Mouse (Mus musculus): ENCODE results near the gene Trim47. TPM values are rescaled to one million over a fixed set of nuclear protein-coding genes. Genes with fewer than 3 reads are reported as not detected.

The Trim47 gene
- polyA plus RNA-seq, 1 experiment from 2014 or later: 4.4 TPM

- Histone ChIP-seq H3K9me3 (replicated peaks) (no peaks in the 10 kb centered on the region), H3K36me3 (peaks cover 100% of the 10 kb centered on the region), H3K4me1 (no peaks in the 10 kb centered on the region; the same call in 1 of the 2 replicates), H3K4me3 (no peak overlapping the region), H3K27ac (no peak overlapping the region), H3K9ac (no peak overlapping the region), H3K27me3 (no peaks in the 10 kb centered on the region), H3K4me2 (replicated peaks) (no peak overlapping the region)
- ATAC-seq (ENCODE audit: low FRiP score): no peak
- 75% methylated on average over 6 of the region's 6 CpGs for WGBS
Observed at GRCm38 (mm10) chr11:116149341-116149740, 22.3 kb upstream of the Trim47 start.

- WGBS: 59% methylated on average over 20 of the region's 20 CpGs
- ATAC-seq (ENCODE audit: low FRiP score): no peak
Observed at GRCm38 (mm10) chr11:116148761-116149221, 21.8 kb upstream of the Trim47 start.

GRCm38 (mm10) chr11:116146294-116146985 is 19.4 kb upstream of the Trim47 start:
- no peaks in the 10 kb centered on the region for H3K27me3 ChIP-seq
- WGBS: 73% methylated on average over 25 of the region's 25 CpGs
- peaks cover 98% of the 10 kb centered on the region for H3K36me3 ChIP-seq
- no peak for ATAC-seq (ENCODE audit: low FRiP score)
- H3K9me3 ChIP-seq (replicated peaks): no peaks in the 10 kb centered on the region
- no peaks in the 10 kb centered on the region; the same call in 1 of the 2 replicates for H3K4me1 ChIP-seq
- H3K9ac ChIP-seq: no peak overlapping the region
- no peak overlapping the region for H3K27ac ChIP-seq
- H3K4me2 ChIP-seq (replicated peaks): no peak overlapping the region
- H3K4me3 ChIP-seq: no peak overlapping the region

More at GRCm38 (mm10) chr11:116148761-116149221, 21.8 kb upstream of the Trim47 start:
- Histone ChIP-seq H3K27ac (0 out of 2 replicates have a peak overlapping the region, but pooled peaks have one; percentile 5), H3K9me3 (replicated peaks) (no peaks in the 10 kb centered on the region), H3K36me3 (peaks cover 100% of the 10 kb centered on the region), H3K27me3 (no peaks in the 10 kb centered on the region), H3K4me1 (no peaks in the 10 kb centered on the region; the same call in 1 of the 2 replicates), H3K4me2 (replicated peaks) (no peak overlapping the region), H3K4me3 (no peak overlapping the region), H3K9ac (0 out of 2 replicates have a peak overlapping the region, but pooled peaks have one; percentile 35)

GRCm38 (mm10) chr11:116145481-116146293 is 18.7 kb upstream of the Trim47 start:
- no peak for ATAC-seq (ENCODE audit: low FRiP score)
- H3K27ac ChIP-seq: no peak overlapping the region
- H3K36me3 ChIP-seq: peaks cover 90% of the 10 kb centered on the region
- H3K27me3 ChIP-seq: no peaks in the 10 kb centered on the region
- H3K9me3 ChIP-seq (replicated peaks): no peaks in the 10 kb centered on the region
- H3K4me1 ChIP-seq: no peaks in the 10 kb centered on the region; the same call in 1 of the 2 replicates
- no peak overlapping the region for H3K4me2 ChIP-seq (replicated peaks)
- no peak overlapping the region for H3K4me3 ChIP-seq
- no peak overlapping the region for H3K9ac ChIP-seq
- 59% methylated on average over 18 of the region's 18 CpGs for WGBS

- ATAC-seq (ENCODE audit: low FRiP score): no peak
- Histone ChIP-seq H3K27ac (no peak overlapping the region), H3K9ac (no peak overlapping the region), H3K4me2 (replicated peaks) (no peak overlapping the region), H3K4me1 (no peaks in the 10 kb centered on the region; the same call in 1 of the 2 replicates), H3K9me3 (replicated peaks) (no peaks in the 10 kb centered on the region), H3K36me3 (peaks cover 68% of the 10 kb centered on the region), H3K27me3 (no peaks in the 10 kb centered on the region), H3K4me3 (no peak overlapping the region)
- WGBS: 91% methylated on average over 3 of the region's 3 CpGs
Observed at GRCm38 (mm10) chr11:116143468-116143867, 16.5 kb upstream of the Trim47 start.

- Histone ChIP-seq H3K4me3 (no peak overlapping the region), H3K27me3 (no peaks in the 10 kb centered on the region), H3K9ac (peak overlapping the region; percentile 14; the same call in 1 of the 2 replicates), H3K4me2 (replicated peaks) (no peak overlapping the region), H3K27ac (no peak overlapping the region), H3K9me3 (replicated peaks) (no peaks in the 10 kb centered on the region), H3K36me3 (peaks cover 58% of the 10 kb centered on the region), H3K4me1 (peaks cover 6% of the 10 kb centered on the region; the same call in 1 of the 2 replicates)
- 68% methylated on average over 10 of the region's 10 CpGs for WGBS
- no peak for ATAC-seq (ENCODE audit: low FRiP score)
Observed at GRCm38 (mm10) chr11:116142211-116142991, 15.4 kb upstream of the Trim47 start.

- Histone ChIP-seq H3K27ac (peak within 1 kb of the TSS; percentile 72), H3K36me3 (peaks cover 39% of the 10 kb centered on the region), H3K4me1 (peaks cover 10% of the 10 kb centered on the region), H3K4me2 (replicated peaks) (peak within 1 kb of the TSS; percentile 72), H3K27me3 (no peaks in the 10 kb centered on the region), H3K9me3 (replicated peaks) (no peaks in the 10 kb centered on the region), H3K4me3 (peak within 1 kb of the TSS; percentile 89), H3K9ac (peak within 1 kb of the TSS; percentile 84)
- under 1% methylated on average over 60 of the region's 60 CpGs for WGBS
- ATAC-seq (ENCODE audit: low FRiP score): peak; percentile 96
Observed at GRCm38 (mm10) chr11:116138468-116139138, 11.6 kb upstream of the Trim47 start, which contains the start of gene Mrpl38. Mrpl38 (minus strand) TSS chr11:116138868.

GRCm38 (mm10) chr11:116138096-116138467 is 11.1 kb upstream of the Trim47 start:
- WGBS: 1% methylated on average over 20 of the region's 20 CpGs

GRCm38 (mm10) chr11:116134171-116134570 is 7.2 kb upstream of the Trim47 start:
- no peak for ATAC-seq (ENCODE audit: low FRiP score)
- Histone ChIP-seq H3K9me3 (replicated peaks) (no peaks in the 10 kb centered on the region), H3K27me3 (no peaks in the 10 kb centered on the region), H3K4me3 (no peak overlapping the region), H3K36me3 (peaks cover 37% of the 10 kb centered on the region), H3K4me1 (peaks cover 26% of the 10 kb centered on the region), H3K27ac (no peak overlapping the region), H3K9ac (no peak overlapping the region), H3K4me2 (replicated peaks) (no peak overlapping the region)
- WGBS: 88% methylated on average over 10 of the region's 10 CpGs

More at GRCm38 (mm10) chr11:116138096-116138467, 11.1 kb upstream of the Trim47 start:
- no peaks in the 10 kb centered on the region for H3K9me3 ChIP-seq (replicated peaks)
- ATAC-seq (ENCODE audit: low FRiP score): no peak
- peak overlapping the region; percentile 89 for H3K4me3 ChIP-seq
- H3K36me3 ChIP-seq: peaks cover 36% of the 10 kb centered on the region
- no peaks in the 10 kb centered on the region for H3K27me3 ChIP-seq
- H3K4me2 ChIP-seq (replicated peaks): peak overlapping the region; percentile 72
- H3K9ac ChIP-seq: peak overlapping the region; percentile 84
- H3K27ac ChIP-seq: peak overlapping the region; percentile 72
- H3K4me1 ChIP-seq: peaks cover 10% of the 10 kb centered on the region

- H3K4me1 ChIP-seq: peaks cover 28% of the 10 kb centered on the region
- H3K27me3 ChIP-seq: no peaks in the 10 kb centered on the region
- H3K4me2 ChIP-seq (replicated peaks): no peak overlapping the region
Observed at GRCm38 (mm10) chr11:116133497-116133896, 6.5 kb upstream of the Trim47 start.

More at GRCm38 (mm10) chr11:116133497-116133896, 6.5 kb upstream of the Trim47 start:
- WGBS: 75% methylated on average over 5 of the region's 5 CpGs
- no peak for ATAC-seq (ENCODE audit: low FRiP score)
- Histone ChIP-seq H3K9me3 (replicated peaks) (no peaks in the 10 kb centered on the region), H3K9ac (no peak overlapping the region), H3K27ac (no peak overlapping the region), H3K4me3 (no peak overlapping the region), H3K36me3 (peaks cover 37% of the 10 kb centered on the region)

Data from hindbrain, embryonic 12.5 days (tissue).